Mouse (Mus musculus): Measurements from ENCODE around the gene Jsrp1. TPM values are rescaled to one million over a fixed set of nuclear protein-coding genes. Genes with fewer than 3 reads are reported as not detected.
A peak's percentile ranks its signal among the peaks of the same experiment; 100 is the strongest.

Jsrp1 gene
- polyA plus RNA-seq, 1 experiment: 3.2 TPM

GRCm38 (mm10) chr10:80766161-80766815, 47.0 kb downstream of the Jsrp1 start:
- Histone ChIP-seq H3K36me3 (ENCODE audit: control insufficient read depth, insufficient read depth, low read length) (no peaks in the 10 kb centered on the region; the same call in 1 of the 2 replicates), H3K27me3 (replicated peaks; ENCODE audit: control insufficient read depth, insufficient read depth, low read length) (no peaks in the 10 kb centered on the region), H3K4me3 (ENCODE audit: insufficient read depth, low read depth, low read length) (no peak overlapping the region), H3K4me1 (ENCODE audit: control insufficient read depth, insufficient read depth, low read length) (no peaks in the 10 kb centered on the region; the same call in none of the 2 replicates), H3K27ac (ENCODE audit: insufficient read depth, low read depth, low read length) (peak overlapping the region; percentile 52)
- peak; percentile 75 for DNase-seq
- 59% methylated on average over 10 of the region's 10 CpGs for WGBS
- TF ChIP-seq POLR2A (IDR thresholded peaks at IDR 0.05; ENCODE audit: low read depth, low read length): no peak
- no peak for TF ChIP-seq CTCF (conservative IDR thresholded peaks at IDR 0.05; ENCODE audit: insufficient read depth, insufficient read length, low read depth, low read length)

DNA sequence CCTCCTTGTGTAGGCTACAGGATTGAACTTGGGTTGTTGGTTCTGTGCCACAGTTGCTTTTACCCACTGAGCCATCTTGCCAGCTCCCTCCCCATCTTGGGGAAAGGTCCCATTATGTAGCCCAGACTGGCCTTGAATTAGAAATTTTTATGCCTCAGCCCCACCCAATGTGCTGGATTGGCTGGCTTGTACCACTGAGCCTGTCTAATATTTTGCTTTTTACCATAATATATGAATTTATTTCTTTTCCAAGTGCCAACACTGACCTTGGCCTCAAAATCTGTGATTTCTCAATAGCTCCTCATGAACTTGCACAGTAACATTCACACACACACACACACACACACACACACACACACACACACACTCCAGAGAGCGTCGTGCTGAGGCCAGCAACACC, 47.6 kb downstream of the Jsrp1 start:
- no peak for DNase-seq
- Histone ChIP-seq H3K27me3 (replicated peaks; ENCODE audit: control insufficient read depth, insufficient read depth, low read length) (no peaks in the 10 kb centered on the region), H3K4me3 (ENCODE audit: insufficient read depth, low read depth, low read length) (no peak overlapping the region), H3K4me1 (ENCODE audit: control insufficient read depth, insufficient read depth, low read length) (peaks cover 5% of the 10 kb centered on the region), H3K36me3 (ENCODE audit: control insufficient read depth, insufficient read depth, low read length) (no peaks in the 10 kb centered on the region; the same call in 1 of the 2 replicates), H3K27ac (ENCODE audit: insufficient read depth, low read depth, low read length) (peak overlapping the region; percentile 32)
- no peak for TF ChIP-seq POLR2A (IDR thresholded peaks at IDR 0.05; ENCODE audit: low read depth, low read length)
- WGBS: 61% methylated on average over 2 of the region's 2 CpGs

DNA sequence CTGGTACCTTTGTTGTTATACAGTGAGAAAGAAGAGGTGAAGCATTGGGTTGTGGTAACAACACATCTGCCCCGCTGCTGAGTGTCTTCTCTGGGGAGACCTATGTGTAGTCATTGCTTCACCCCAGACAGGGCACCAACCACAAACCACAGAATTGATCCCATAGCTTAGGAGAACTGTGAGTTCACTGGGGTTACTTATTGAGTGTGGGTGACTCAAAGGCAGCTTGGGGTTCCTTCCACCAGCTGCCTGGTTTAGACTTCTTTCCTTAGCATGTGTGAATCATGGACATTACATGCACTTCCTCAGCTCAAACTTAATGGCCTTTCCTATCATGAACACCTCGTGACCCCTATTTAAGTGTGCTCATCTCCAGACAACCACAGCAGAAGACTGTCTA, 49.8 kb downstream of the Jsrp1 start:
- H3K36me3 ChIP-seq (ENCODE audit: control insufficient read depth, insufficient read depth, low read length): no peaks in the 10 kb centered on the region; the same call in 1 of the 2 replicates
- no peaks in the 10 kb centered on the region for H3K27me3 ChIP-seq (replicated peaks; ENCODE audit: control insufficient read depth, insufficient read depth, low read length)
- 89% methylated on average over 2 of the region's 2 CpGs for WGBS
- no peak overlapping the region for H3K4me3 ChIP-seq (ENCODE audit: insufficient read depth, low read depth, low read length)
- no peak for TF ChIP-seq CTCF (conservative IDR thresholded peaks at IDR 0.05; ENCODE audit: insufficient read depth, insufficient read length, low read depth, low read length)
- H3K27ac ChIP-seq (ENCODE audit: insufficient read depth, low read depth, low read length): no peak overlapping the region
- peaks cover 15% of the 10 kb centered on the region for H3K4me1 ChIP-seq (ENCODE audit: control insufficient read depth, insufficient read depth, low read length)
- no peak for DNase-seq

GRCm38 (mm10) chr10:80761821-80762220, 51.5 kb downstream of the Jsrp1 start:
- DNase-seq: no peak
- WGBS: 36% methylated on average over 3 of the region's 3 CpGs
- peaks cover 31% of the 10 kb centered on the region for H3K4me1 ChIP-seq (ENCODE audit: control insufficient read depth, insufficient read depth, low read length)

GRCm38 (mm10) chr10:80760596-80761524, 52.4 kb downstream of the Jsrp1 start:
- 63% methylated on average over 4 of the region's 4 CpGs for WGBS
- peak; percentile 66 for DNase-seq
- TF ChIP-seq CTCF (conservative IDR thresholded peaks at IDR 0.05; ENCODE audit: insufficient read depth, insufficient read length, low read depth, low read length) (no peak), POLR2A (IDR thresholded peaks at IDR 0.05; ENCODE audit: low read depth, low read length) (no peak)
- Histone ChIP-seq H3K36me3 (ENCODE audit: control insufficient read depth, insufficient read depth, low read length) (no peaks in the 10 kb centered on the region), H3K27me3 (replicated peaks; ENCODE audit: control insufficient read depth, insufficient read depth, low read length) (no peaks in the 10 kb centered on the region), H3K4me1 (ENCODE audit: control insufficient read depth, insufficient read depth, low read length) (peaks cover 40% of the 10 kb centered on the region), H3K27ac (ENCODE audit: insufficient read depth, low read depth, low read length) (no peak overlapping the region), H3K4me3 (ENCODE audit: insufficient read depth, low read depth, low read length) (no peak overlapping the region)

More at GRCm38 (mm10) chr10:80761821-80762220, 51.5 kb downstream of the Jsrp1 start:
- Histone ChIP-seq H3K36me3 (ENCODE audit: control insufficient read depth, insufficient read depth, low read length) (no peaks in the 10 kb centered on the region; the same call in 1 of the 2 replicates), H3K27ac (ENCODE audit: insufficient read depth, low read depth, low read length) (no peak overlapping the region), H3K4me3 (ENCODE audit: insufficient read depth, low read depth, low read length) (no peak overlapping the region), H3K27me3 (replicated peaks; ENCODE audit: control insufficient read depth, insufficient read depth, low read length) (no peaks in the 10 kb centered on the region)
- TF ChIP-seq CTCF (conservative IDR thresholded peaks at IDR 0.05; ENCODE audit: insufficient read depth, insufficient read length, low read depth, low read length): no peak
- no peak for TF ChIP-seq POLR2A (IDR thresholded peaks at IDR 0.05; ENCODE audit: low read depth, low read length)

DNA sequence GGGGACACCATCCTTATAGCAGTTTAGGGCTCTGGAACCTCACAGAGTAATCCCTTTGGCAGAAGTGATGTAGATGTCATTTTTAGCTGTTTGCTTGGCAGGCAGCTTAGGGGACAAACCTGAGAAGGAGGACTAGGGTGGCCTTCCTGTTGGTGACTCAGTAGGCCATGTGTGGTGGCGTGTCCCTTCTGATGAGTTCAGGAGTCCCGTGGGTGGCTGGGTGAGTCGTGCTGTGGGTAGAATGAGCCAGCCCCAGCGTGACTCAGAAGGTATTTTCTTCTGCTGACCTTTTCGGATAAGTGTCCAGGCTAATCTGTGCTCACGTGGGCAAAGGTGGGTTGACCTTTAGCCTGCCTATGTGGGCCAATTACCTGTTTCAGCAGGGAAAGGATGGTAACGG, 54.6 kb downstream of the Jsrp1 start:
- no peak overlapping the region for H3K27ac ChIP-seq (ENCODE audit: insufficient read depth, low read depth, low read length)
- H3K4me3 ChIP-seq (ENCODE audit: insufficient read depth, low read depth, low read length): no peak overlapping the region
- H3K36me3 ChIP-seq (ENCODE audit: control insufficient read depth, insufficient read depth, low read length): no peaks in the 10 kb centered on the region
- no peak for TF ChIP-seq POLR2A (IDR thresholded peaks at IDR 0.05; ENCODE audit: low read depth, low read length)
- TF ChIP-seq CTCF (conservative IDR thresholded peaks at IDR 0.05; ENCODE audit: insufficient read depth, insufficient read length, low read depth, low read length): no peak
- peak; percentile 18 for DNase-seq
- no peaks in the 10 kb centered on the region for H3K27me3 ChIP-seq (replicated peaks; ENCODE audit: control insufficient read depth, insufficient read depth, low read length)
- 37% methylated on average over 7 of the region's 7 CpGs for WGBS
- H3K4me1 ChIP-seq (ENCODE audit: control insufficient read depth, insufficient read depth, low read length): peaks cover 41% of the 10 kb centered on the region

Other genes starting within 250 kb of the Jsrp1 start
- gene Klf16, start 236.2 kb downstream of the Jsrp1 start, polyA plus RNA-seq (2012; rRNA removed): 8.7 and 10.7 TPM in 2 replicates
- gene Abhd17a, start 223.2 kb downstream of the Jsrp1 start, polyA plus RNA-seq (2012; rRNA removed): 175 and 221 TPM in 2 replicates
- gene Scamp4, start 210.6 kb downstream of the Jsrp1 start, polyA plus RNA-seq (2012; rRNA removed): 96.0 and 98.2 TPM in 2 replicates
- gene Adat3, start 210.6 kb downstream of the Jsrp1 start, polyA plus RNA-seq (2012; rRNA removed): 3.4 and 4.4 TPM in 2 replicates
- 0.91 and 1.6 TPM in 2 replicates for gene Gm49322, start 207.5 kb downstream of the Jsrp1 start, polyA plus RNA-seq (2012; rRNA removed)
- 166 and 193 TPM in 2 replicates for gene Csnk1g2, start 190.7 kb downstream of the Jsrp1 start, polyA plus RNA-seq (2012; rRNA removed)
- 77.7 and 80.7 TPM in 2 replicates for gene Btbd2, start 156.4 kb downstream of the Jsrp1 start, polyA plus RNA-seq (2012; rRNA removed)
- gene Mknk2, start 135.4 kb downstream of the Jsrp1 start, polyA plus RNA-seq (2012; rRNA removed): 163 and 210 TPM in 2 replicates
- 14.3 and 19.5 TPM in 2 replicates for gene Mob3a, start 111.5 kb downstream of the Jsrp1 start, polyA plus RNA-seq (2012; rRNA removed)
- 36.8 and 39.5 TPM in 2 replicates for gene Izumo4, start 111.3 kb downstream of the Jsrp1 start, polyA plus RNA-seq (2012; rRNA removed)
- gene Ap3d1, start 71.2 kb downstream of the Jsrp1 start, polyA plus RNA-seq (2012; rRNA removed): 87.7 and 105 TPM in 2 replicates
- gene Dot1l, start 58.3 kb downstream of the Jsrp1 start, polyA plus RNA-seq (2012; rRNA removed): 18.4 and 19.5 TPM in 2 replicates
- 22.6 and 23.1 TPM in 2 replicates for gene Sf3a2, start 15.3 kb downstream of the Jsrp1 start, polyA plus RNA-seq (2012; rRNA removed)
- gene Plekhj1, start 14.9 kb downstream of the Jsrp1 start, polyA plus RNA-seq (2012; rRNA removed): 36.9 and 39.3 TPM in 2 replicates
- gene Amh, start 8.3 kb downstream of the Jsrp1 start, polyA plus RNA-seq (2012; rRNA removed): 0.17 and 0.23 TPM in 2 replicates
- gene Oaz1, start 13.2 kb upstream of the Jsrp1 start, polyA plus RNA-seq (2012; rRNA removed): 1,045 and 1,074 TPM in 2 replicates
- 0.03 and 0.09 TPM in 2 replicates for gene Lingo3, start 30.5 kb upstream of the Jsrp1 start, polyA plus RNA-seq (2012; rRNA removed)
- 79.0 and 98.1 TPM in 2 replicates for gene Lsm7, start 41.7 kb upstream of the Jsrp1 start, polyA plus RNA-seq (2012; rRNA removed)
- 58.2 and 88.0 TPM in 2 replicates for gene Sppl2b, start 41.8 kb upstream of the Jsrp1 start, polyA plus RNA-seq (2012; rRNA removed)
- 0.33 and 0.52 TPM in 2 replicates for gene Tmprss9, start 58.4 kb upstream of the Jsrp1 start, polyA plus RNA-seq (2012; rRNA removed)
- gene Timm13, start 87.5 kb upstream of the Jsrp1 start, polyA plus RNA-seq (2012; rRNA removed): 375 and 474 TPM in 2 replicates
- 8.5 and 10.1 TPM in 2 replicates for gene Lmnb2, start 104.7 kb upstream of the Jsrp1 start, polyA plus RNA-seq (2012; rRNA removed)
- gene Gadd45b, start 116.6 kb upstream of the Jsrp1 start, polyA plus RNA-seq (2012; rRNA removed): 10.1 and 11.3 TPM in 2 replicates
- gene Gng7, start 201.4 kb upstream of the Jsrp1 start, polyA plus RNA-seq (2012; rRNA removed): 1.9 and 2.0 TPM in 2 replicates
- gene Diras1, start 212.2 kb upstream of the Jsrp1 start, polyA plus RNA-seq (2012; rRNA removed): 0.04 and 0.25 TPM in 2 replicates
- 37.5 and 39.6 TPM in 2 replicates for gene Slc39a3, start 223.9 kb upstream of the Jsrp1 start, polyA plus RNA-seq (2012; rRNA removed)
- 183 and 212 TPM in 2 replicates for gene Sgta, start 246.7 kb upstream of the Jsrp1 start, polyA plus RNA-seq (2012; rRNA removed)

All from kidney, adult 2 months (tissue).